Comparison of ENCODE assay signal across 28 mouse cellular contexts in the genomic region with DNA sequence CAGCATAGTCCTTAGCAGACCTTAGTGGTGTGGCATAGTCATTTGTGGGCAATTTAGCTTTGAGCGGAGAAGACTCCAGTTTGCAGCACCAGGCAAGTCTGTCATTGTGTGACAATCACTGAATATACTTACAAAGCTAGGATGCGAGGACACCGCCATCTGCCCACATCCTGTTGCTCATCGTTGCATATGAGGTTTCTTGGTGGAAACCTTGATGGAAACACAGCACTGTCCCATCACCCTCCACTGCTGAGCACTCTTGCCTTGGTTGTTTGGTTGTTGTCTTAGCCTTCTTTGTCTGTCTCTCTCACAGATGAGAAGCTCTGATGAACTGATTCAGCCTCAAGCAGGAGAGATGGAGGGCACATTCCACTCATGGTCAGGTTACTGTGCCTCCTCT. TPM values are rescaled to one million over a fixed set of nuclear protein-coding genes. Genes with fewer than 3 reads are reported as not detected.
A peak's percentile ranks its signal among the peaks of the same experiment; 100 is the strongest.
DNase-seq lines count a peak whose midpoint lies in the region; ATAC-seq and TF ChIP-seq lines count a peak whose summit lies in the region.
"Had no signal": no experiment of that assay in that cellular context is flagged by ENCODE, and none has a peak within 500 bp of the region (broad histone marks: within the 10 kb centered on the region; RNA-seq: fewer than 3 reads in every experiment).

No protein-coding gene starts in this region.

- H3K9me3 ChIP-seq in midbrain, embryonic 11.5 days (ENCODE audit: control insufficient read depth, low read length) = no peaks in the 10 kb centered on the region
- no peaks in the 10 kb centered on the region for H3K9me3 ChIP-seq in hindbrain, postnatal 0 days (ENCODE audit: low read length)
- H3K9me3 ChIP-seq: midbrain, embryonic 15.5 days had no signal

- no peak overlapping the region for H3K4me3 ChIP-seq in thymus, adult 2 months (ENCODE audit: control insufficient read depth, insufficient read depth, low read length)
- no peak overlapping the region for H3K4me3 ChIP-seq in midbrain, embryonic 11.5 days (ENCODE audit: low read depth, low read length)
- H3K4me3 ChIP-seq in hindbrain, postnatal 0 days (ENCODE audit: low read length) = no peak overlapping the region
- H3K4me3 ChIP-seq: gastrocnemius, adult 2 months; midbrain, embryonic 15.5 days had no signal

- peak; percentile 9 for DNase-seq in thymus, adult 2 months
- no peak for DNase-seq in thymus, adult 18-20 months
- peak; percentile 12 for DNase-seq in thymus, postnatal 25 days
- no peak for DNase-seq in adrenal gland, adult 2 months
- DNase-seq in midbrain, embryonic 11.5 days (ENCODE audit: low spot score, missing footprints) = no peak
- DNase-seq in hindbrain, postnatal 0 days (ENCODE audit: low spot score) = no peak
- DNase-seq: adrenal gland, adult 8-10 months; B cell, adult 2 months; cerebellum, adult 8-10 months; cerebellum, postnatal 25 days; gastrocnemius, adult 2 months; gastrocnemius, postnatal 36 days; heart, postnatal 14 days; kidney, adult 8-10 months; kidney, postnatal 4 days; left cerebral cortex, postnatal 4 days; lung, adult 2 months; lung, postnatal 14 days; spleen, adult 18-20 months had no signal

- no peak for TF ChIP-seq CTCF in thymus, adult 2 months (IDR thresholded peaks at IDR 0.05; ENCODE audit: borderline replicate concordance, control insufficient read depth, extremely low read depth, insufficient read depth, low read length, poor library complexity)
- no peak for TF ChIP-seq CTCF in hindbrain, postnatal 0 days (IDR thresholded peaks at IDR 0.05; ENCODE audit: low read depth)

- no peaks in the 10 kb centered on the region for H3K36me3 ChIP-seq in thymus, adult 2 months (ENCODE audit: control insufficient read depth, insufficient read depth, low read length)
- no peaks in the 10 kb centered on the region for H3K36me3 ChIP-seq in midbrain, embryonic 11.5 days (ENCODE audit: control insufficient read depth, insufficient read depth, low read length)
- H3K36me3 ChIP-seq in hindbrain, postnatal 0 days (ENCODE audit: insufficient read depth, low read length) = no peaks in the 10 kb centered on the region
- H3K36me3 ChIP-seq: midbrain, embryonic 15.5 days had no signal

- ATAC-seq in granulocyte monocyte progenitor cell, adult 5-6 weeks (replicated peaks; ENCODE audit: poor library complexity, severe bottlenecking) = 0 out of 2 replicates have a peak, but pooled peaks have one; percentile 14
- ATAC-seq in midbrain, embryonic 11.5 days (ENCODE audit: low FRiP score) = no peak
- no peak for ATAC-seq in hindbrain, postnatal 0 days
- ATAC-seq: activated CD4-positive, CD25-positive, alpha-beta regulatory T cell, adult 4 months; forebrain, embryonic 14.5 days; hindbrain, embryonic 16.5 days; intestine, embryonic 16.5 days; midbrain, embryonic 15.5 days had no signal

- no peak overlapping the region for H3K27ac ChIP-seq in thymus, adult 2 months (ENCODE audit: control insufficient read depth, insufficient read depth, low read length)
- H3K27ac ChIP-seq in midbrain, embryonic 11.5 days (ENCODE audit: low read depth, low read length) = no peak overlapping the region
- H3K27ac ChIP-seq in hindbrain, postnatal 0 days = no peak overlapping the region
- H3K27ac ChIP-seq: gastrocnemius, adult 2 months; kidney, postnatal 0 days; liver, embryonic 14.5 days; midbrain, embryonic 15.5 days had no signal

- no peak for TF ChIP-seq POLR2A in thymus, adult 2 months (IDR thresholded peaks at IDR 0.05; ENCODE audit: control insufficient read depth, extremely low read depth, insufficient read depth, low read length, poor library complexity)

- 27% methylated on average over 4 of the region's 4 CpGs for WGBS in thymus, adult 2 months
- WGBS in midbrain, embryonic 11.5 days = 96% methylated on average over 4 of the region's 4 CpGs
- WGBS in hindbrain, postnatal 0 days = 96% methylated on average over 4 of the region's 4 CpGs

- H3K27me3 ChIP-seq in thymus, adult 2 months (ENCODE audit: control insufficient read depth, insufficient read depth, low read length) = no peaks in the 10 kb centered on the region
- no peaks in the 10 kb centered on the region for H3K27me3 ChIP-seq in midbrain, embryonic 11.5 days (ENCODE audit: control insufficient read depth, insufficient read depth, low read length)
- no peaks in the 10 kb centered on the region for H3K27me3 ChIP-seq in hindbrain, postnatal 0 days (ENCODE audit: insufficient read depth, low read length)
- H3K27me3 ChIP-seq: midbrain, embryonic 15.5 days had no signal

- no peaks in the 10 kb centered on the region; the same call in 1 of the 2 replicates for H3K4me1 ChIP-seq in thymus, adult 2 months (replicated peaks; ENCODE audit: control insufficient read depth, insufficient read depth, low read length)
- H3K4me1 ChIP-seq in midbrain, embryonic 11.5 days (ENCODE audit: control insufficient read depth, insufficient read depth, low read length) = no peaks in the 10 kb centered on the region
- no peaks in the 10 kb centered on the region for H3K4me1 ChIP-seq in hindbrain, postnatal 0 days (ENCODE audit: insufficient read depth, low read length)
- H3K4me1 ChIP-seq: midbrain, embryonic 15.5 days had no signal

- H3K4me2 ChIP-seq in midbrain, embryonic 11.5 days = no peak overlapping the region
- H3K4me2 ChIP-seq in hindbrain, postnatal 0 days (ENCODE audit: low read depth, low read length) = no peak overlapping the region
- H3K4me2 ChIP-seq: midbrain, embryonic 15.5 days had no signal

- H3K9ac ChIP-seq in midbrain, embryonic 11.5 days (ENCODE audit: low read length) = no peak overlapping the region
- H3K9ac ChIP-seq in hindbrain, postnatal 0 days (replicated peaks; ENCODE audit: low read length) = no peak overlapping the region
- H3K9ac ChIP-seq: liver, embryonic 14.5 days; midbrain, embryonic 15.5 days had no signal

RNA-seq across cellular contexts. Expression of a gene that starts 12.5 kb away (rescaled TPM):
- 0.48 and 0.61 TPM in 2 replicates for polyA plus RNA-seq in thymus, adult 2 months (2012; rRNA removed)
- not detected in 2 replicates for total RNA-seq in granulocyte monocyte progenitor cell, adult 5-6 weeks (2014; fragmentation: Nextera tagmentation)
- not detected in 2 replicates for total RNA-seq in granulocyte monocyte progenitor cell, adult 5-6 weeks (2017)
- 10 to 100 TPM; 16.2 to 18.7 TPM for total RNA-seq in adrenal gland, adult 2 months (2021)
- 9.9 and 12.9 TPM in 2 replicates for polyA plus RNA-seq in adrenal gland, adult 2 months (2012; rRNA removed)
- polyA plus RNA-seq in midbrain, embryonic 11.5 days (2014; fragmentation: Nextera tagmentation; extraction: Ambion mirVana) = 5.8 and 7.0 TPM in 2 replicates
- total RNA-seq in hindbrain, postnatal 0 days (2014; rRNA removed) = 7.2 and 7.9 TPM in 2 replicates
- polyA plus RNA-seq in hindbrain, postnatal 0 days (2015; fragmentation: Nextera tagmentation; extraction: Ambion mirVana) = 4.7 and 5.6 TPM in 2 replicates
- total RNA-seq: neutrophil, adult 5-6 weeks had no signal
- polyA plus RNA-seq: activated CD4-positive, CD25-positive, alpha-beta regulatory T cell, adult 4 months had no signal

Comparison
In these comparisons a context has a peak if more than half of its experiments do, and no peak if none do; other contexts are left out.
1. DNase-seq: peak in thymus, adult 2 months (single experiment) and thymus, postnatal 25 days (single experiment); none in thymus, adult 18-20 months (0 of 2), adrenal gland, adult 2 months (single experiment), midbrain, embryonic 11.5 days (single experiment) and hindbrain, postnatal 0 days (single experiment).